Mouse (Mus musculus): ENCODE measurements around the gene Cltc. TPM values are rescaled to one million over a fixed set of nuclear protein-coding genes. Genes with fewer than 3 reads are reported as not detected.

Cltc gene
- polyA plus RNA-seq, 1 experiment, result 70.7 TPM

DNA sequence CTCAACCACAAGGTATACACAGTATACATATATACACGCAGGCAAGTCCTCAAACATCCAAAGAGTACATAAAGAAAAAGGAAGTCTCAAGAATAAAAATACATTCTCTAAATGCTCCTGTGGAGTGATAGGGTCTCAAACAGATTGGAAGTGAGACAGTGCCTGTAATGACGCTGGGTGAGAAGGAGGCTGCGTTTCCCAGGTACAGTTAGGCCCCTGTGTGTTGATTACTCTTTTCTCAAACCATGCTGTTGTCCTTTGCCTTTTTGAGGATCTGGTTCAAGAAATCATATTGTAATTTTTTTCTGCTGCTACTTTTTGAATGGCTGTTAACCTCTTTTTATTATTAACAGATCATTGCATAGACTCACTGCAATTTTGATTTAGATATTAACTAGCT is 67.0 kb downstream of the Cltc start:
- H3K36me3 ChIP-seq (ENCODE audit: control insufficient read depth, insufficient read depth, low read length), result peaks cover 43% of the 10 kb centered on the region
- H3K4me3 ChIP-seq (ENCODE audit: control insufficient read depth, insufficient read depth, low read length), result no peak overlapping the region
- H3K27me3 ChIP-seq (ENCODE audit: control insufficient read depth, insufficient read depth, low read length), result no peaks in the 10 kb centered on the region
- no peak for TF ChIP-seq POLR2A (IDR thresholded peaks at IDR 0.05; ENCODE audit: control insufficient read depth, extremely low read depth, insufficient read depth, low read length, poor library complexity)
- TF ChIP-seq CTCF (IDR thresholded peaks at IDR 0.05; ENCODE audit: borderline replicate concordance, control insufficient read depth, extremely low read depth, insufficient read depth, low read length, poor library complexity), result no peak
- no peak for DNase-seq
- no peaks in the 10 kb centered on the region; the same call in 1 of the 2 replicates for H3K4me1 ChIP-seq (replicated peaks; ENCODE audit: control insufficient read depth, insufficient read depth, low read length)
- H3K27ac ChIP-seq (ENCODE audit: control insufficient read depth, insufficient read depth, low read length), result no peak overlapping the region
- WGBS, result 95% methylated on average over 3 of the region's 3 CpGs

GRCm38 (mm10) chr11:86685366-86685765 is 72.0 kb downstream of the Cltc start:
- Histone ChIP-seq H3K36me3 (ENCODE audit: control insufficient read depth, insufficient read depth, low read length) (no peaks in the 10 kb centered on the region; the same call in 1 of the 2 replicates), H3K27ac (ENCODE audit: control insufficient read depth, insufficient read depth, low read length) (no peak overlapping the region), H3K4me1 (replicated peaks; ENCODE audit: control insufficient read depth, insufficient read depth, low read length) (no peaks in the 10 kb centered on the region; the same call in 1 of the 2 replicates), H3K27me3 (ENCODE audit: control insufficient read depth, insufficient read depth, low read length) (no peaks in the 10 kb centered on the region), H3K4me3 (ENCODE audit: control insufficient read depth, insufficient read depth, low read length) (no peak overlapping the region)
- WGBS, result 100% methylated on average over 1 of the region's 1 CpGs
- TF ChIP-seq POLR2A (IDR thresholded peaks at IDR 0.05; ENCODE audit: control insufficient read depth, extremely low read depth, insufficient read depth, low read length, poor library complexity) (no peak), CTCF (IDR thresholded peaks at IDR 0.05; ENCODE audit: borderline replicate concordance, control insufficient read depth, extremely low read depth, insufficient read depth, low read length, poor library complexity) (no peak)
- DNase-seq, result no peak

DNA sequence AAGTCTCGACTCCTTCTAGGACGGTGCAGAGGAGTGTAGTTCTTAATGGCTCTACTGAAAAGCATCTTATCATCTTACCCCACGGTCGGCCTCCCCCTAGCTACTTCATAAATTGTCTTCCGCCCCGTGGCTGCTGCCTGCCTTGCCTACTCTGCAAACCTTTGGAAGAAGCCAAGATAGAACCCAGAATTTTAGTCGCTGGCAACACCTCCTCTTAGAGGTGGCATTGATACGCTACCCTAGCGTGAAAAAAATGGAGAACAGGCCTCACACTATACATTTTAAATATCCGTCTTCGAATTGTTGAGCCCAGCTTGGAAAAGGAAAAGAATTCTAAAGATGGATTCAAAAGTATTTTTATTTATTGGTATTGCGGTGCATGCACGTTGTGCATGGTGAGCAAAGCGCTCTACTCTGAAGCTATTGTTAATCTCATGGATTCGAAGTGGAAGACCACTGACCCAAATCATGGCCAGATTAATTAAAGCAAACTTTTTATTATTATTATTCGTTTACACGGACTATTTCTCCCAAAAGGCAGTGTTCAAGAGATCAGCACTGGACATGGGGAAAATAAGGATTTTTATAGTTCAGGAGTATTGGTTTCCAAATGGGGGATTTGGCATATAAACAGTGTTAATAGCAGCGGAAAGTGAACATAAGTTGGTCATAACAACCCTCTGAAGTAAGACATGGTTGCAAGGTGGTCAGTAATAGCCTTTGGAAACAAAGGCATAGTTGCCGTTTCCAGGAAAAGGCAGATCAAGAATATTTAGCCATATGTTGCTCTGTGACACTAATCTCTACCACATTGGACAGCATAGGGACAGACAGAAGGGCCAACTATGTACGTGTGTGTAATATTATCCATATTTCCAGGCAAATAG is 73.0 kb downstream of the Cltc start:
- no peaks in the 10 kb centered on the region; the same call in 1 of the 2 replicates for H3K4me1 ChIP-seq (replicated peaks; ENCODE audit: control insufficient read depth, insufficient read depth, low read length)
- H3K27ac ChIP-seq (ENCODE audit: control insufficient read depth, insufficient read depth, low read length), result peak overlapping the region; percentile 67; the same call in 1 of the 2 replicates
- TF ChIP-seq CTCF (IDR thresholded peaks at IDR 0.05; ENCODE audit: borderline replicate concordance, control insufficient read depth, extremely low read depth, insufficient read depth, low read length, poor library complexity) (no peak), POLR2A (IDR thresholded peaks at IDR 0.05; ENCODE audit: control insufficient read depth, extremely low read depth, insufficient read depth, low read length, poor library complexity) (no peak)
- H3K36me3 ChIP-seq (ENCODE audit: control insufficient read depth, insufficient read depth, low read length), result no peaks in the 10 kb centered on the region
- 6% methylated on average over 20 of the region's 20 CpGs for WGBS
- DNase-seq, result no peak
- peak overlapping the region; percentile 75 for H3K4me3 ChIP-seq (ENCODE audit: control insufficient read depth, insufficient read depth, low read length)
- no peaks in the 10 kb centered on the region for H3K27me3 ChIP-seq (ENCODE audit: control insufficient read depth, insufficient read depth, low read length)

DNA sequence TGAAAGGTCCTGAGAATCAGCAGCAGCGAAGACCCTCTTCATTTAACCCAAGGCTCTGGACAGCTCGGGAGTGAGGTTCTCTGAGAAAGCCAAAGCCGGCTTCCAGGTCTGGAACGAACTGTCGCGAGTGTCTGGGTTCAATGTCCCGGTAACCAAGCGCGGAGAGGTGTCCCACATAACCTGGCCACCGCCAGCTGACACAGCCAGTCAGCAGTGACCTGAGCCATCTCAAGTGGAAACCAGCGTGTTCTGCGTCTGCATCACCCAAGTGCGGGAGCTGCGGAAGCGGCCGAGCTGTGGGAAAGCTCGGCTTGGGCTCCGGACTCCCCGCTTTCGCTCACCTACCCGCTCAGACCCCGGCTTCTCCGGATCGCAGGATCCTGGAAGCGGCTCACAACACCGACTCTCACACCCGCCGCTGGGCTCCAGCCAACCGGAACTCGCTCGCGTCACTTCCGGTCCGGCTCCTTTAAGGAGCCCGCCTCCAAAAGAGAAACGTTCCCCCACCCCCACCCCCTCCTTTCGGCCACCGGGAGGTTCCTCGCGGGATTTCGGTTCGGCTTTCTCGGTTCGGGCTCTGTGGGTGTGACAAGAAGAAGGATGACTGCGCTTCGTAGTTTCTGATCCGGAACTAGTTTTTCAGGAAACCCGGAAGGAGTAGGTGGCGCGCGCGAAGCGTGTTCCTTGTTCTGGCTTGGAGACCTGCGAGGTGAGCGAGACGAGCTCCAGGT is 73.8 kb downstream of the Cltc start, which contains the start of the genes Vmp1 and Ptrh2:
Vmp1 (minus strand) TSS at position 442 of the 731 bp plus-strand sequence.
Ptrh2 (plus strand) TSS at position 591 of the 731 bp plus-strand sequence.
- Histone ChIP-seq H3K4me3 (ENCODE audit: control insufficient read depth, insufficient read depth, low read length) (peak within 1 kb of the TSS; percentile 75), H3K27ac (ENCODE audit: control insufficient read depth, insufficient read depth, low read length) (peak within 1 kb of the TSS; percentile 67; the same call in 1 of the 2 replicates), H3K27me3 (ENCODE audit: control insufficient read depth, insufficient read depth, low read length) (no peaks in the 10 kb centered on the region), H3K4me1 (replicated peaks; ENCODE audit: control insufficient read depth, insufficient read depth, low read length) (no peaks in the 10 kb centered on the region; the same call in 1 of the 2 replicates), H3K36me3 (ENCODE audit: control insufficient read depth, insufficient read depth, low read length) (no peaks in the 10 kb centered on the region)
- peak; percentile 83 for DNase-seq
- under 1% methylated on average over 56 of the region's 56 CpGs for WGBS
- TF ChIP-seq POLR2A (IDR thresholded peaks at IDR 0.05; ENCODE audit: control insufficient read depth, extremely low read depth, insufficient read depth, low read length, poor library complexity) (peak; percentile 44), CTCF (IDR thresholded peaks at IDR 0.05; ENCODE audit: borderline replicate concordance, control insufficient read depth, extremely low read depth, insufficient read depth, low read length, poor library complexity) (peak; percentile 27; the same call in 1 of the 2 replicates)

- 56% methylated on average over 7 of the region's 7 CpGs for WGBS
- Histone ChIP-seq H3K27ac (ENCODE audit: control insufficient read depth, insufficient read depth, low read length) (no peak overlapping the region), H3K4me3 (ENCODE audit: control insufficient read depth, insufficient read depth, low read length) (no peak overlapping the region), H3K36me3 (ENCODE audit: control insufficient read depth, insufficient read depth, low read length) (no peaks in the 10 kb centered on the region), H3K4me1 (replicated peaks; ENCODE audit: control insufficient read depth, insufficient read depth, low read length) (no peaks in the 10 kb centered on the region; the same call in 1 of the 2 replicates), H3K27me3 (ENCODE audit: control insufficient read depth, insufficient read depth, low read length) (no peaks in the 10 kb centered on the region)
- DNase-seq, result no peak
- TF ChIP-seq POLR2A (IDR thresholded peaks at IDR 0.05; ENCODE audit: control insufficient read depth, extremely low read depth, insufficient read depth, low read length, poor library complexity) (no peak), CTCF (IDR thresholded peaks at IDR 0.05; ENCODE audit: borderline replicate concordance, control insufficient read depth, extremely low read depth, insufficient read depth, low read length, poor library complexity) (no peak)
These were observed 74.5 kb downstream of the Cltc start for GRCm38 (mm10) chr11:86682861-86683260.

DNA sequence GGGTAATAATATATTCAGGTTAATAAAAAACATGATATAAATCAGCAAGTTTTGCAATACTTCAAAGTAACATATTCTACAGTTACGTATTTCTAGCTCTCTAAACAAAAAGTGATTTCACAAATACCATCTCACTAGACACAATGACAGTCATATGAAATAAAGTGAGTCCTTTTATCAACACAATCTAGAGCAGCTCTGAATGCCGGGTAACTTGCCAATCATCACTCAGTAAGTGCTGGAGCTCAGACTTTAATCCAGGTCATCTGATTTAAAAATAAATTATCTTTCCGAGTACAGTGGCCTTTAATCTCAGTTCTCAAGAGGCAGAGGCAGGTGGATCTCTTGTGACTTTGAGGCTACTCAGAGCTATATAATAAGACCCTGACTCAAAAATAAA is 75.9 kb downstream of the Cltc start:
- H3K27me3 ChIP-seq (ENCODE audit: control insufficient read depth, insufficient read depth, low read length), result no peaks in the 10 kb centered on the region
- DNase-seq, result no peak
- TF ChIP-seq CTCF (IDR thresholded peaks at IDR 0.05; ENCODE audit: borderline replicate concordance, control insufficient read depth, extremely low read depth, insufficient read depth, low read length, poor library complexity), result no peak
- 89% methylated on average over 3 of the region's 3 CpGs for WGBS
- H3K36me3 ChIP-seq (ENCODE audit: control insufficient read depth, insufficient read depth, low read length), result no peaks in the 10 kb centered on the region; the same call in 1 of the 2 replicates
- no peaks in the 10 kb centered on the region; the same call in 1 of the 2 replicates for H3K4me1 ChIP-seq (replicated peaks; ENCODE audit: control insufficient read depth, insufficient read depth, low read length)
- H3K27ac ChIP-seq (ENCODE audit: control insufficient read depth, insufficient read depth, low read length), result no peak overlapping the region
- no peak overlapping the region for H3K4me3 ChIP-seq (ENCODE audit: control insufficient read depth, insufficient read depth, low read length)
